Mouse (Mus musculus): ENCODE measurements around the gene Olfr167. TPM values are rescaled to one million over a fixed set of nuclear protein-coding genes. Genes with fewer than 3 reads are reported as not detected.

Gene Olfr167
- polyA plus RNA-seq (2012; fragmentation: generic; extraction: Trizol): not detected

DNA sequence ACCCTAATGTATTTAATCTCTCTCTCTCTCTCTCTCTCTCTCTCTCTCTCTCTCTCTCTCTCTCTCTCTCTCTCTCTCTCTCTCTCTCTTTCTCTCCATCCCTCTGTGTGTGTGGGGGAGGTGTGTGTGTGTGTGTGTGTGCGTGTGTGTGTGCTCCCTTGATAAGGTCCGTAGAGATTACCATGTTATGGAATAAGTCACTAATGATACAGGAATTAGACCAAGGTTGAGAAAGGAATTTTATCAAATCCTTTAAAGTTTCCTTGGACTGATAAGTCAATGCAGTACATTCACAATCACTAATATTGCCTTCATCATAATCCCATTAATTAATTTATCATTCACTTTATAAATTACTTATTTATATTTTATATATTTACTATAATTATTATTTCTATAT, at the start of gene Olfr167:
TSS of gene Olfr167 (minus strand) at position 101 of the 400 bp plus-strand sequence.

GRCm38 (mm10) chr16:19571709-19572108, 49.6 kb upstream of the Olfr167 start, which contains the start of gene Olfr169:
Gene Olfr169 (minus strand): TSS chr16:19571809.

GRCm38 (mm10) chr16:19535455-19535854, 13.4 kb upstream of the Olfr167 start, which contains the start of gene Olfr168:
Gene Olfr168 (minus strand): TSS chr16:19535555.

GRCm38 (mm10) chr16:19483394-19483793, 38.7 kb downstream of the Olfr167 start, which contains the start of gene Olfr166:
Gene Olfr166 (plus strand): TSS chr16:19483694.

Other genes starting within 250 kb of the Olfr167 start
- gene Olfr164, start 208.2 kb downstream of the Olfr167 start, polyA plus RNA-seq (2012; fragmentation: generic; extraction: Trizol): not detected
- not detected for gene Olfr165, start 99.1 kb downstream of the Olfr167 start, polyA plus RNA-seq (2012; fragmentation: generic; extraction: Trizol)
- not detected for gene Olfr166, start 38.6 kb downstream of the Olfr167 start, polyA plus RNA-seq (2012; fragmentation: generic; extraction: Trizol)
- gene Olfr168, start 13.3 kb upstream of the Olfr167 start, polyA plus RNA-seq (2012; fragmentation: generic; extraction: Trizol): not detected
- gene Olfr169, start 49.5 kb upstream of the Olfr167 start, polyA plus RNA-seq (2012; fragmentation: generic; extraction: Trizol): not detected
- gene Olfr170, start 89.6 kb upstream of the Olfr167 start, polyA plus RNA-seq (2012; fragmentation: generic; extraction: Trizol): not detected
- gene Olfr171, start 107.7 kb upstream of the Olfr167 start, polyA plus RNA-seq (2012; fragmentation: generic; extraction: Trizol): not detected
- gene Lamp3, start 184.1 kb upstream of the Olfr167 start, polyA plus RNA-seq (2012; fragmentation: generic; extraction: Trizol): not detected
- gene B3gnt5, start 237.9 kb upstream of the Olfr167 start, polyA plus RNA-seq (2012; fragmentation: generic; extraction: Trizol): not detected

Measured in C3H10T1/2 (cell line).